Mouse (Mus musculus) neural tube, embryonic 13.5 days (tissue): ENCODE results near the gene Plekhg6. TPM values are rescaled to one million over a fixed set of nuclear protein-coding genes. Genes with fewer than 3 reads are reported as not detected.

ENCODE experiments used
- ATAC-seq: fragments of 200-750 bp; cut with Nextera tagmentation; 2 replicates; pipeline ENCODE4 v1.8.0; 2017; ENCODE audit warnings: low read depth, mild to moderate bottlenecking, moderate TSS enrichment, moderate library complexity
- H3K27ac ChIP-seq: fragments of 300-500 bp; sonication (generic); replicated peaks from 2 replicates; pipeline ENCODE4 v1.5.1; 2015; ENCODE audit warnings: moderate library complexity, mild to moderate bottlenecking, inconsistent platforms
- H3K27me3 ChIP-seq: fragments of 300-500 bp; sonication (generic); 2 replicates; pipeline ENCODE4 v1.6.1; 2015; ENCODE audit warnings: mild to moderate bottlenecking, inconsistent platforms
- H3K36me3 ChIP-seq: fragments of 300-500 bp; sonication (generic); 2 replicates; pipeline ENCODE4 v1.6.1; 2015; ENCODE audit warnings: mild to moderate bottlenecking, inconsistent platforms
- H3K4me1 ChIP-seq: fragments of 300-500 bp; sonication (generic); replicated peaks from 2 replicates; pipeline ENCODE4 v1.6.1; 2015; ENCODE audit warnings: inconsistent platforms
- H3K4me2 ChIP-seq: fragments of 300-500 bp; sonication (generic); 2 replicates; pipeline ENCODE4 v1.6.1; 2015; ENCODE audit warnings: inconsistent platforms, mild to moderate bottlenecking, moderate library complexity
- H3K4me3 ChIP-seq: fragments of 300-500 bp; sonication (generic); 2 replicates; pipeline ENCODE4 v1.5.1; 2015; ENCODE audit warnings: mild to moderate bottlenecking, inconsistent platforms
- H3K9ac ChIP-seq: fragments of 300-500 bp; sonication (generic); 2 replicates; pipeline ENCODE4 v1.6.1; 2015; ENCODE audit warnings: moderate library complexity, mild to moderate bottlenecking, inconsistent platforms
- H3K9me3 ChIP-seq: fragments of 300-500 bp; sonication (generic); 2 replicates; pipeline ENCODE4 v1.6.1; 2016; ENCODE audit warnings: inconsistent platforms
- WGBS: fragments of 180-500 bp; shearing (Covaris S2); methylation state at CpG from one replicate; pipeline ENCODE4 v1.1.7; 2015; 5-methylcytosine and 5-hydroxymethylcytosine counted together
- polyA plus RNA-seq: library from polyadenylated mRNA; unstranded; fragments of >200 nt; fragmentation: Nextera tagmentation; extraction: Ambion mirVana; gene quantifications from 2 replicates; pipeline ENCODE4 v1.2.1, GENCODE M21; 2015

The Plekhg6 gene
- polyA plus RNA-seq, 1 experiment from 2014 or later, result not detected

DNA sequence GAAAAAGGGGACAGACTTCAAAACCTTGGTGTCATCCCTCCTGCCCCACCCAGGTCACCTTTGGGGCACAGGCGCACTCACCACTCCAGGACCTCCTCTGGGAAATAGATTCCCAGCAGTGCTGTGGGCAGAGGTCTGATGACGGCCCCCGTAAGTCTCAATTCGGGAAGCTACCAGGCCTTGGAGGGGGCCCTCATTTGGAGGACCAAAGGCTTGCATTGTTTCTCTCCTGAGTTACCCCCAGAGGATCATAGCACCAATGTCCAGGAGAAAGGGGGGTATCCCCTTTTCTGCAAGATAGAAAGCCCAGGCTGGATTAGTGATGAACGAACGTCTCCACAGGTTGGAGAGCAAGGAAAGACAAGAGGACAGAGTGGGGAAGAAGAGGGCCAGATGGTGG lies 2.0 kb downstream of the Plekhg6 start:
- H3K27me3 ChIP-seq, result peaks cover 69% of the 10 kb centered on the region
- H3K36me3 ChIP-seq, result no peaks in the 10 kb centered on the region
- ATAC-seq, result no peak
- WGBS, result 16% methylated on average over 6 of the region's 6 CpGs
- H3K9ac ChIP-seq, result no peak overlapping the region
- no peak overlapping the region for H3K4me3 ChIP-seq
- no peaks in the 10 kb centered on the region for H3K9me3 ChIP-seq
- H3K27ac ChIP-seq, result no peak overlapping the region
- H3K4me2 ChIP-seq, result no peak overlapping the region
- peaks cover 32% of the 10 kb centered on the region for H3K4me1 ChIP-seq

DNA sequence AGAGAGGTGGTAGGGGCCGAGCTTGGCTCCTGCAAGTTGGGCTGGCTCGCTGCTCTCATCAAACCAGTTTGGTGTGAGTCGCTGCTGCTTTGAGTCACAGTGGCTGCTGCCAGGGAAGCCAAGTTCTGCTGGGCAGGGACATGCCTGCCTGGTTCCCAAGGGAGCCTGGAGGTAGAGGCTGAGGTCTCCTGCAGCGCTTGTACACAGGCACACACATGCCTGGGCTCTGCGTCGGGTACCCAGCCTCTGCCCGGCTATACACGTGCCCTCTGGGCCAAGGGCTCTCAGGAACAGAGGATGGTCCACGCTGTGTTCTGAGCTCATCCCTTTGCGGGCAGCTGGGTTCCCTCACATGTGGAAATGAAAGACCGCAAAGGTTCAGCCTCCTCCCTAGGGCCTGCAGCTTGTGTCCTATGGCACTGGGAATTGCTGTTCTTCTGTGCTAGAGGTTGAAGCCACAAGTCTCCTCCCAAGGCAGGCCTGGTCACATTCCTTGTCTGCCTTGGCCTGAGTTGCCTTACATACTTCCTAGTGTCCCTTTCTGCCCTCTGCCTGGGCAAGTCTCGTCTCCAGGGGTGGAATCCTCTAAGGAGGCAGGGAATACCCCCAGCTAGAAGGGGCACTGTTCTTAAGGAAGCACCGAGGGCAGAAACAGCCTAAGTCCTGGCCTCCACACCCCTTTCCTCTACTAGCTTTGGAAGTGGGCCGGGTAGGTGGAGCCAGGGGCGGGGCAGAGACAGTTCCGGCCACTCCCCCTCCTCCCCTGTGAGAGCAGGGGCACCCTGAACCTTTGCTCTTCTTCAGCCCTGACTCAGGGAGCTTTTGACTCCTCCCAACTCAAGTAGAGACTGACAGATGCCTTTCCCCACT lies 2.8 kb downstream of the Plekhg6 start:
- H3K4me1 ChIP-seq, result peaks cover 32% of the 10 kb centered on the region
- H3K36me3 ChIP-seq, result no peaks in the 10 kb centered on the region
- WGBS, result 33% methylated on average over 16 of the region's 16 CpGs
- H3K9ac ChIP-seq, result no peak overlapping the region
- H3K27me3 ChIP-seq, result peaks cover 68% of the 10 kb centered on the region
- no peak overlapping the region for H3K4me2 ChIP-seq
- no peak overlapping the region for H3K4me3 ChIP-seq
- 0 out of 2 replicates have a peak, but pooled peaks have one; percentile 11 for ATAC-seq
- no peak overlapping the region for H3K27ac ChIP-seq
- H3K9me3 ChIP-seq, result no peaks in the 10 kb centered on the region

DNA sequence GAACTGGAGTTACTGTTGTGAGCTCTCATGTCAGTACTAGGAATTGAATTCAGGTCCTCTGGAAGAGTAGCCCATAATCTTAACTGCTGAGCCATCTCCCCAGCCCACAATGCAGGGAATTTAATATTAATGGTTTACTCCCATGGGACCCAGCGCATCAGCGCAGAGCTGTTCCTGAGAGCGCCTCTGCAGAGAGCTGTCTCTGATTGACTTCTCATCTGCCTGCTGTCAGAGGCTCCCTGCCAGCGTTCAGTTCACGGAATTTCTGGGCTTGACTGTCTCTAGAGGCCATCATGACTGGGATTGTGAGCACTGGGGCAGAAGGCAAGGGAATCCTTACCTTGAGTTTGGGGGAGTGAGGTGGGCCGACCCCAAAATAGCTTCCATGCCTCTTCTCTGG lies 3.6 kb downstream of the Plekhg6 start:
- no peak for ATAC-seq
- peaks cover 67% of the 10 kb centered on the region for H3K27me3 ChIP-seq
- no peak overlapping the region for H3K27ac ChIP-seq
- 45% methylated on average over 6 of the region's 6 CpGs for WGBS
- no peaks in the 10 kb centered on the region for H3K9me3 ChIP-seq
- H3K4me1 ChIP-seq, result peaks cover 32% of the 10 kb centered on the region
- H3K4me3 ChIP-seq, result no peak overlapping the region
- no peak overlapping the region for H3K9ac ChIP-seq
- H3K36me3 ChIP-seq, result no peaks in the 10 kb centered on the region
- H3K4me2 ChIP-seq, result no peak overlapping the region

DNA sequence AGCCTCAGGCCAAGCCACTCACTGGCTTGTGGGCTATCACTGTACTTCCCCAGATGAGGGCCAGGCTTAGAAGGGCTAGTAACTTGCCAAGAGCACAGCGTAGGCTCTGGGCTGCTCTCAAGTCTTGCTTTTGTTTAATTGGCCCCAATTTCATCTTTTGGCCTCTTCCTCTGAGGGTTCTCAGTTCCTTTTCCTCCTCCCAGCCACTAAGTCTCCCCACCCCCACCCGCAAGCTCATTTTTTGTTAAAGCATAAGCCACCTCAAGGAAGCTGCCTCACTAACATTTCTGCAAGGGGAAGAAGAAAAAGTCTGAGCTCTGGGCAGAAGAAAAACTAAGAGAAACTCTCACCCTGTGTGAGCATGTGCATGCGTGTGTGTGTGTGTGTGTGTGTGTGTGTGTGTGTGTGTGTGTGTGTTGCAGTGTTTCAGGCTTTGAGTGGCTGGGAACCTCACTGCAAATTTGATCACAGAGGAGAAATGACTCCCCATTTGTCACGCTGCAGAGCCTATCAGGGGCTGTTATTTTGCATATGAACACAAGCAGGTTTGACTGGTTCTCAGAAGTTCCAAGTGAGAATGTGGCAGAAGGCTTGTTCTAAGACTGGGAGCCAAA lies 12.7 kb downstream of the Plekhg6 start:
- H3K4me1 ChIP-seq, result peaks cover 15% of the 10 kb centered on the region
- WGBS, result 48% methylated on average over 4 of the region's 4 CpGs
- no peak overlapping the region for H3K27ac ChIP-seq
- H3K4me3 ChIP-seq, result no peak overlapping the region
- H3K9me3 ChIP-seq, result no peaks in the 10 kb centered on the region
- peaks cover 35% of the 10 kb centered on the region for H3K27me3 ChIP-seq
- H3K9ac ChIP-seq, result no peak overlapping the region
- no peaks in the 10 kb centered on the region for H3K36me3 ChIP-seq
- ATAC-seq, result no peak
- no peak overlapping the region for H3K4me2 ChIP-seq

DNA sequence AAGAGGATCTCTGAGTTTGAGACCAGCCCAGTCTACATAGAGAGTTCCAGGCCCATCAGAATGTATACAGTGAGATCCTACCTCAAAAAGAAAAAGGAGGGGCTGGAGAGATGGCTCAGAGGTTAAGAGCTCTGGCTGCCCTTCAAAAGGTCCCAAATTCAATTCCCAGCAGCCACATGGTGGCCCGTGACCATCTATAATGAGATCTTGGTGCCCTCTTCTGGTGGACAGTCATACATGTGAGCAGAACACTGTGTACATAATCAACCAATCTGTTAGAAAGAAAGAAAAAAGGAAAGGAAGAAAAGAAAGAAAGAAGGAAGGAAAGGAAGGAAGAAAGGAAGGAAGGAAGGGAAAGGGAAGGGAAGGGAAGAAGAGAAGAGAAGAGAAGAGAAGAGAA lies 14.5 kb downstream of the Plekhg6 start:
- Histone ChIP-seq H3K4me1 (peaks cover 23% of the 10 kb centered on the region), H3K36me3 (no peaks in the 10 kb centered on the region), H3K9me3 (no peaks in the 10 kb centered on the region), H3K27me3 (peaks cover 46% of the 10 kb centered on the region), H3K4me2 (no peak overlapping the region), H3K27ac (no peak overlapping the region), H3K9ac (no peak overlapping the region), H3K4me3 (no peak overlapping the region)
- ATAC-seq, result no peak
- WGBS, result 78% methylated on average over 1 of the region's 1 CpGs

DNA sequence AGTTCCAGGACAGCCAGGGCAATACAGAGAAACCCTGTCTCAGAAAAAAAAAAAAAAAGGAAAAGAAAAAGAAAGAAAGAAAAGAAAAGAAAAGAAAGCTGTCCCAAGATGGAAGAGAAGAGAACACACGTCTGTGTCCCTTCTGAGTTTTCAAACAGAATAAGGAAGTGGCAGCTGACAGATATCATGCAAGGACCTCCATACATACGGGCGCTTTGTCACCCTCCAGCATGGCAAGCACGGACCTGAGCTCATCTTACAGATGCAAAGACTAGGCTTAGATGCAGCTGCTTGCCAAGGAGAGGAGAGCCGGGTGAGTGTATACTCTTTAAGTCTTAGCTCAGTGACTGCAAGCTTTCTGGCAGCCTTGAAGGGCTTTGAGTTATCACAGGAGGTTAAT lies 15.1 kb downstream of the Plekhg6 start:
- Histone ChIP-seq H3K4me3 (no peak overlapping the region), H3K9ac (no peak overlapping the region), H3K4me1 (peaks cover 25% of the 10 kb centered on the region), H3K27ac (no peak overlapping the region), H3K9me3 (no peaks in the 10 kb centered on the region), H3K27me3 (peaks cover 47% of the 10 kb centered on the region), H3K4me2 (no peak overlapping the region), H3K36me3 (no peaks in the 10 kb centered on the region)
- ATAC-seq, result no peak
- 90% methylated on average over 5 of the region's 5 CpGs for WGBS

DNA sequence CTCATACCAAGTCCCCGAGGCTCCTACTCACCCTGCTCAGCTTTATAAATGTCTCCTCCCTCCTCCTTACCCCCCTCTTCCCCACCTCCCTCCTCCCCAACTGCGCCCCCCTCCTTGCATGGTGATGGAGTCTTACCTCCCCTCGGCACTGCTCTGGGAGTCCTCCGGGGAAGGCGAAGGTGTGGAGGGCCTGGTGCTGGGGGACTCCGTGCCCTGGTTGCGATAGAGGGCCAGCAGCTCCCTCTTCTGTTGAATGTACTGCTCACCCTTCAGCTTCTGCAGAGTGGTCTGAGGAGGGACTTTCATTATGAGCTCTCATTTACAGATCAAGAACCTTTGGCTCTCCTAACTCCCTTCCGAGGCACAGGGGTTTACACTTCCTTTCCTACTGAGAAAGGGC lies 16.1 kb downstream of the Plekhg6 start:
- Histone ChIP-seq H3K27ac (no peak overlapping the region), H3K4me1 (peaks cover 25% of the 10 kb centered on the region), H3K9ac (no peak overlapping the region), H3K27me3 (peaks cover 47% of the 10 kb centered on the region), H3K9me3 (no peaks in the 10 kb centered on the region), H3K4me2 (no peak overlapping the region), H3K36me3 (no peaks in the 10 kb centered on the region), H3K4me3 (no peak overlapping the region)
- ATAC-seq, result no peak
- WGBS, result 7% methylated on average over 8 of the region's 8 CpGs

DNA sequence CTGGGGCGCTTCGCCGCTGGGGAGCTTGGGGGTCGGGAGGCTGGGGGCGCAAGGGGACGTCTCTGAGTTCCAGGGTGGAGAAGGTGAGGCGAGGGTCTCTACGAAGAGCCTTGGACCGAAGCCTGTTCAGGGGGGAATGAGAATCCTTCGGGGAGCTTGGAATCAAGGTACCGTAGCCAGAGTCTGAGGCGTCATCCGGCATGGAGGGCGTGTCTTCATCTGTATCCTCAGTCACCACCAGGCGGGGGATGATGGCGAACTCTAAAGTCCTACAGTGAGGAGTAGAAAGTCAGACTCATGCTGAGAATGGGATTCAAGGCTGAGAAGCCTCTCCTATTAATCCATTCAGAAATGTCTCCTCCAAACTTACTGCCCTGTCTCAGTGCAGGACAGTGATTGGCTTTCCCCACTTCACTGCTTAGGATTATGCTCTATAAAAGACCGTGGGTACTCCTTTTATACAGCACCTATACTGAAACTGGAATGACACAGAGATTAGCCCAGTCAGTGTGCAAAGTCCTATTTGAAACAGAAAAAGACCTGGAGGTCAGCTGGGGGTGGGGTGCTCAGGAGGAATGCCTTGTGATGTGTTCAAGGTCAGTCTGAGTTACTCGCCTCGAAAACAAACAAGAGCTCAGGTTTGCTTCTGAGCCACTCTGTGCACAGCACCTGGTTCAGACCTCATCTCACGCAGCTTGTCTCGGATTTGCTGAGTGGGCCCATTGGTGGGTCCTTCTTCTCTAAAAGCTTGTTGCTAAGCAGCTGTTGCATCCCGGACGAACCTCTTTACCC lies 16.9 kb downstream of the Plekhg6 start:
- Histone ChIP-seq H3K4me1 (peaks cover 25% of the 10 kb centered on the region), H3K9ac (0 out of 2 replicates have a peak overlapping the region, but pooled peaks have one; percentile 35), H3K9me3 (no peaks in the 10 kb centered on the region), H3K27ac (no peak overlapping the region), H3K4me2 (peak overlapping the region; percentile 34), H3K36me3 (no peaks in the 10 kb centered on the region), H3K4me3 (0 out of 2 replicates have a peak overlapping the region, but pooled peaks have one; percentile 7), H3K27me3 (peaks cover 47% of the 10 kb centered on the region)
- WGBS, result 8% methylated on average over 23 of the region's 23 CpGs
- ATAC-seq, result no peak

DNA sequence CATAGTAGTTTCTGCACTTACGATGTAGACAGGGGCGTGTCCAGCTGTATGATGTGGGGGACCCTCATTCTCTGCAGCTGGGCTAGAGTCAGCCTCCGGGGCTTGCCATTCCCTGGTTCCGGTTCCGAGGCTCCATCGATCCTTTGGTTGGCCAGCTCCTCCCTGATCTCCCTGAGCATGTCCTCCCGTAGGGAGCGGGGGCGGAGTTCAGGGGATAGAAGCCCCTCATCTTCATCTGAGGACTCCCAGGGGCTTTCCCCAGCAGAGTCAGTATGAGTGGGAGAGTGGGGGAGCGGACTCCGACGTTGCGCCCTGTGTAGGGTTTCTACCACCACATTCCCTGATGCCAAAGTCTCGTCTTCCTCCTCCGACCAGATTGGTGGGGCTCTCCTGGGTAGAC lies 17.6 kb downstream of the Plekhg6 start:
- H3K27me3 ChIP-seq, result peaks cover 47% of the 10 kb centered on the region
- H3K36me3 ChIP-seq, result no peaks in the 10 kb centered on the region
- no peak overlapping the region for H3K27ac ChIP-seq
- 0 out of 2 replicates have a peak overlapping the region, but pooled peaks have one; percentile 35 for H3K9ac ChIP-seq
- H3K4me2 ChIP-seq, result peak overlapping the region; percentile 34
- no peak for ATAC-seq
- no peaks in the 10 kb centered on the region for H3K9me3 ChIP-seq
- H3K4me1 ChIP-seq, result peaks cover 25% of the 10 kb centered on the region
- WGBS, result 12% methylated on average over 15 of the region's 15 CpGs
- H3K4me3 ChIP-seq, result 0 out of 2 replicates have a peak overlapping the region, but pooled peaks have one; percentile 7

DNA sequence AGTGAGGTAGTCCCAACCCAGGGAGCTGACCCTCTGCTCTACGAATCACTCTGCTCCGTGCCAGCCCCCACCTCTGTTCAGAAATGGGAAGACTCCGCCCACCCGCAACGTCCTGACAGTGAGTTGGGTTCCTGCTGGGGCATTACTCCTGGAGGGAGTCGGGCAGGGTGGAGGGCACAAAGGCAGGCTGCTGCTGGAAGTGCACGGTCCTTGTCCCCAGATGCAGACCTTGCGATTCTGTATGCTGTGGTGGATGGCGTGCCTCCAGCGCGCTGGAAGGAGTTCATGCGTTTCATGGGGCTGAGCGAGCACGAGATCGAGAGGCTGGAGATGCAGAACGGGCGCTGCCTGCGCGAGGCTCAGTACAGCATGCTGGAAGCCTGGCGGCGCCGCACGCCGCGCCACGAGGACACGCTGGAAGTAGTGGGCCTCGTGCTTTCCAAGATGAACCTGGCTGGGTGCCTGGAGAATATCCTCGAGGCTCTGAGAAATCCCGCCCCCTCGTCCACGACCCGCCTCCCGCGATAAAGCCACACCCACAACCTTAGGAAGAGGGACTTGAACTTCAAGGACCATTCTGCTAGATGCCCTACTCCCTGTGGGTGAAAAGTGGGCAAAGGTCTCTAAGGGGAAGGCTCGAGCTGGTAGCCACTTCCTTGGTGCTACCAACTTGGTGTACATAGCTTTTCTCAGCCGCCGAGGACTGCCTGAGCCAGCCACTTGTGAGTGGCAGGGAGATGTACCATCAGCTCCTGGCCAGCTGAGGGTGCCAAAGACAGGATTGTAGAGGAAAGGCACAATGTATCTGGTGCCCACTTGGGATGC lies 18.9 kb downstream of the Plekhg6 start:
- H3K9ac ChIP-seq, result peak overlapping the region; percentile 44; the same call in 1 of the 2 replicates
- peak; percentile 61 for ATAC-seq
- no peaks in the 10 kb centered on the region for H3K36me3 ChIP-seq
- peaks cover 47% of the 10 kb centered on the region for H3K27me3 ChIP-seq
- 19% methylated on average over 38 of the region's 38 CpGs for WGBS
- no peaks in the 10 kb centered on the region for H3K9me3 ChIP-seq
- peak overlapping the region; percentile 17 for H3K4me3 ChIP-seq
- H3K4me2 ChIP-seq, result peak overlapping the region; percentile 52
- peaks cover 25% of the 10 kb centered on the region for H3K4me1 ChIP-seq
- no peak overlapping the region for H3K27ac ChIP-seq

DNA sequence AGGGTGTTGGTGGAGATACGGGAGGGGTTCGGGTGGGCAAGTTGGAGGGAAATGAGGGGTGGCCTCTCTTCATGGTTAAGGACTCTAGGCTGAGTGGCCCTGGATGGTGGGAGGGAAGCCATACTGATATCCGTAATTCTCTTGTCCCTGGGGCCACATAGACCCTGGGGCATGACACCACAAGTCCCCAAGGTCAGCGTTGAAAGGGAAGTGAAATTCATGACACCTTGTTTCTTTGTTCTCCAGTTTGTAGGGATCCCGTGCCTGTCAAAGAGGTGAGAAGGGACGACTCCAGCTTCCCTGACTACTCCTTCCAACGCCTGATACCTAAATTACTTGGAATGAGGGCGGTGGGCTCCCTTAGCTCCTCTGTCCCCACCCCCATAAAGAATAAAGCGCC lies 19.7 kb downstream of the Plekhg6 start:
- Histone ChIP-seq H3K9me3 (no peaks in the 10 kb centered on the region), H3K27me3 (peaks cover 44% of the 10 kb centered on the region), H3K9ac (peak overlapping the region; percentile 44; the same call in 1 of the 2 replicates), H3K4me3 (no peak overlapping the region), H3K36me3 (no peaks in the 10 kb centered on the region), H3K4me1 (peaks cover 25% of the 10 kb centered on the region), H3K27ac (no peak overlapping the region), H3K4me2 (no peak overlapping the region)
- no peak for ATAC-seq
- 47% methylated on average over 9 of the region's 9 CpGs for WGBS
